Mouse (Mus musculus) brain, adult 2 months (tissue): ENCODE results near the gene Prmt8.

ENCODE experiments used
- DNase-seq: peaks from one replicate; pipeline ENCODE4 v3.0.0; 2011; ENCODE audit warnings: low read depth, low spot score

The Prmt8 gene

DNA sequence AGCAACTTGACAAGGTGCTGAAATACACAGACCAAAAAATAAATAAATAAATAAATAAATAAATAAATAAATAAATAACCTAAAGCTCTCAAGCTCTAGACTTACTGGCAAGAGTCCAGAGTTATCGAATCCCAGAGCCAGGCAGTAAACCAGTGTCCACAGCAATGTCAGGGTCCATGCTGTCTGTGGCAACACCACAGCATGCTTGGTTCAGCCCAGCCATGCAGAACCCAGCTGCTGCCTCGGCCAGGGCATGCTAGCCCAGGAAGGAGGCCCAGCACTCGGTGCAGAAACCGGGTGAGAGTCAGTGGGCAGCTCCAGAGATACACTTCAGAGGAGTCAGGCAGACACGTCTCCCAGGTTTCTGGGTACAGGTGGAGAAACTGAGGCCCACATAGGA lies 29.4 kb downstream of the Prmt8 start:
- no peak for DNase-seq

DNA sequence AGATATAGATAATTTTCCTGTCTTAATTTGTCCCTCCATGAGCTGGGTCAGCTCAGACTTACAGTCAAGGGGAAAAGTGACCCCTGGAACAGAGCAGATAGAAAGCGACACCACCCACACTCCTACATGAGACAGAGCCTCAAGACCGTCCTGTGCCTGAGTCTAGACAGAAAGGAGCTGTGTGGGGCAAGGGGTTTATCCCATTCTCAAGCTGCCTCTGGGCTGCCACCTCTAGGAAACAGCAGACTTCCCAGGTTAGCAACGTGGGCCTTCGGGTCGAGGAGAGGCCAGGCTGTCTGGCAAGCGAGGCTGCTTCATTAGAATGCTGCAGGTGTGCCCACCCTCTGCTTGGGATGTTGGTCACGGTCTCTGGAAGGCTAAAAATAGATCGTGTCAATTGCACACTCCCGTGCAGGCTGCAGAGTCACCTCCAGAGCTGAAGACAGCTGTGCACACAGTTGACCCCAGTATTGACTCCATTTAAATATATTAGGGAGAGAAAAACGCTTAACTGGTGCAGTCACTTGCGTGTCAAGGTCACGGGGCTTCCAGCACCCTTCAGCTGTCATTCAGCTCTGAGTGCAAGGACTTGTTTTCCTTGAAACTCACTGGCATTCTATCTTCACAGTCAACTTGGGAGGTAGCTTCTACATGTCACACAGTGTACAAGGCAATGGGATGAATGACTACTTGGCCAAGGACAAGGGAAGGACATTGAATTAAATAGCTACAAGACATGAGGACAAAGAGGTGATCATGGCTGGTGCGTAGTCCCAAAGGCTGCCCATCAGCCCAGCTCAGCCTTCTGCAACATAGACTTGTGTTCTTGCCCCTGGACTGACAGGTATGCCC lies 33.9 kb downstream of the Prmt8 start:
- no peak for DNase-seq

DNA sequence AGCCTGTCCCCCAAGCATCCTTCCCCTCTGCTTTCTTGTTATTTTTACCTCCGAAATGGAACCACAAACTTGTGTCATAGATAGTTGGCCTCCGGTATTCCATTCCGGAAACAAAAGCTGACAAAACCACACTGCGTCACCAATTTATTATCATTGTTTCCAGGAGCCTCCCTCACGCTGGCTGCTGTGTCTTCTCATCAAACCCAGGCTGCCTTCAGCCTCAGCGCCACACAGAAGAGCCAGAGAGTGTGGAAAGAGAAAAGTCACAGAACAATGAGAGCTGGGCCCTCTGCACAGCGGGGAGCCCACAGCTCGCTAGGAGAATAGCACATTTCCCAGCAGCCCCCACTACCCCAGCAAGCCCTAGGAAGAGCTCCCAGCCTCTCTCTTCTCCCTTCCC lies 46.1 kb downstream of the Prmt8 start:
- DNase-seq, result peak; percentile 40

DNA sequence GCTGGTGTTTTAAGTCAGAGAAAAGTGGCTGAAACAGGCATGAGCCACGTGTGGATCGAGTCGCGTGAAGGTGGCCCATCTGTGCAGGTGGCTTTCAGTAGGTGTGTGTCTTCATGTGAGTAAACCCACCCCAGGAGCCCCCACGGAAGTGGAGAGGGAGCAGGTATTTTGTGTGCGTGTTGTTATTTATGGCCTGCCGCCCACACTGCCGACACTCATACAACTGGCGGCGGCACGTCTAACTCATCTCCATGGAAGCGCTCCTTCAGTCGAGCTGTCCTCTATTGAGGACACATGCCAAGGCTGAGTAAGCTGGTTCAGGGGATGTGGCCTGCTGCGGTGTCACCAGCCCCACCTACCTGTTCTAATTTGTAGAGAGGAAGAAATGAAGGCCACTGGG lies 49.4 kb downstream of the Prmt8 start:
- peak; percentile 61 for DNase-seq

DNA sequence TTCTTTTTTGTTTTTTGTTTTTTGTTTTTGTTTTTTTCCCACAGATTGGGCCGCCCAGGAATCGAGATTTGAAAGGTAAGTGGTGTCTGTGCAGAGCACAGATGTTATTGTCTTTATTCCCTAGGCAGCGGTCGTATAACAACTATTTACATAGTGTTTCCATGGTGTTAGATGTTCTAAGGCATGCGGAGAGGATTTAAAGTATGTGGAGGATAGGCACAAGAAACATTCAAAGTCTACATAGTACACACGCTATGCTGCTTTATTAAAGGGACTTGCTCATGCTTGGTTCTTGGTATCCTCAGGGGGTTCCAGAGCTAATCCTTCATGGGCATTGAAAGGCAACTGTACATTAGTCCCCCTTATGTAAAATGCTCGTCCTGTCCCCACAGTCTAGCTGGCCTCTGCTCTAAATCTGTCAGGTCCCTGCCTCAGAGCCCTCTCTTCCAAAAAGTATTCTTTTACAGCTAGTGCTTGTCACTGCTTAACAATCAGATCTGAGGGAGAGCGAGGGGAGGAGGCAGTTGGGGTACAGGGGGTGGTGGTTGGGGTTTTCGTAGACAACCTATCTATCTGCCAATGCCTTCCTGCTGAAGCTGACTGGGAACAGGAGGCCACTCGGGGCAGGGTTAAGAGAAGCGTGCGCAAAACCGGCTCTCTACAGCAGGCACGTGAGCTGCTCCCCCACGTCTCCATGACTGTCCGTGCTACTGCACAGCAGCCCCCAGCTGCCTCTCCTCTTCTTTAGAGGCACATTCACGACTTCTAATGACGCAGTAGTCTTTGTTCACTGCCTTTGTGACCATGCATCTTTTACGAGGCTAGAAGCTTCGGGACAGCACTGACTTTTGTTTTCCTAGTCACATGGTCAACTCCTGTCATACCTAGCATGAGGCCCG lies 51.8 kb downstream of the Prmt8 start:
- no peak for DNase-seq

DNA sequence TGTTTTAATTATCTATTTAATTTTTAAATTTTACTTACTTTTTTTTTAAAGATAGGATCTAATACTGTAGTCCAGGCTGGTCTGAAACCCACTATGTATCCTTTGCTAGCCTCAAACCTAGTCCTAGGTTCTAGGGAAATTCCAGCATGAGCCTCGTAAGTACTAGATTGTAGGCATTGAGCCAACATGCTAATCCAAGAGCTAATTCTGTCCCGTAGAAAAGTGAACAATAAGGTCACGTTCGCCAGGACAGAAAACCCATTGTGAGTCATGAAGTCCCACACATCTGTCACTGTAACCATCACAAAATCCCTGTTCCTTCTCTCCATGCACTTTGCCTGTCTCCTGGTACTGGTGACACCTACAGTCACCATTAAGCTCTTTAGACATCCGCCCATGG lies 53.8 kb downstream of the Prmt8 start:
- no peak for DNase-seq

DNA sequence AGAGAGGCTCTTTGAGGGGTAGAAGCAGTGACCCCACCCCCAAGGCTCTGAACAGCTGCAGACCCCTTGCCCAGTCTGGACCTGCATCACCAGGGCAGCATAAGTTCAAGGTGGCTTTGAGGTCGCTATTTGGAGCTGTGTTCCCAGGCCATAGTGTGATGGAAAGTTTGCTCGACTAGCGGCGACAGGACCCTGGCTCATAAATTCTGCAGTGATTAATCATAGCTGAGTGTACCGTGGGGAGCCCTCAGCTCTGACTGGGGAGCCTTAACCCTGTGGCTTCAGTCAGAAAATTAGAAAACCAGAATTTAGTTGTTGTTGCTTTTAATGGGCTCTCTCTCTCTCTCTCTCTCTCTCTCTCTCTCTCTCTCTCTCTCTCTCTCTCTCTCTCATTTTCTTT lies 54.4 kb downstream of the Prmt8 start:
- no peak for DNase-seq

DNA sequence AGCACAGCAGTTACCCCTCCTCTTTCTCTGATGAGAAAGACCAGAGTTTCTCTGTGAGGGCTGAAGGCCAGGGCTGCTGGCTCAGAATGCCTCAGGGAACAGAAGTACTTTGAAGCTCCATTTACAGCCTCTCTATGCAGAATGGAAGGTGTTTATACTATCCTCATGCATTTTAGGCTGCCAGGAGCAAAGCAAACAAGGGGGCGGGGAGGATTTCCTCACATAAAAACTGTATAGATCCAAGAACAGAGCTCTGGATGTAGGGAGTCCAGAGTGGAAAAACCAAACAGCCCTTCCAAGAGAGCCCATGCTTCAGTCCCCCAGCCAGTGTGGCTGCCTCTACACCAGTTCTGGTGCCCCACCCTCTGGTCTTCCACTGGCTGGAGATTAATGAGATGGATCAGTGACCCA lies 61.0 kb downstream of the Prmt8 start:
- peak; percentile 24 for DNase-seq

DNA sequence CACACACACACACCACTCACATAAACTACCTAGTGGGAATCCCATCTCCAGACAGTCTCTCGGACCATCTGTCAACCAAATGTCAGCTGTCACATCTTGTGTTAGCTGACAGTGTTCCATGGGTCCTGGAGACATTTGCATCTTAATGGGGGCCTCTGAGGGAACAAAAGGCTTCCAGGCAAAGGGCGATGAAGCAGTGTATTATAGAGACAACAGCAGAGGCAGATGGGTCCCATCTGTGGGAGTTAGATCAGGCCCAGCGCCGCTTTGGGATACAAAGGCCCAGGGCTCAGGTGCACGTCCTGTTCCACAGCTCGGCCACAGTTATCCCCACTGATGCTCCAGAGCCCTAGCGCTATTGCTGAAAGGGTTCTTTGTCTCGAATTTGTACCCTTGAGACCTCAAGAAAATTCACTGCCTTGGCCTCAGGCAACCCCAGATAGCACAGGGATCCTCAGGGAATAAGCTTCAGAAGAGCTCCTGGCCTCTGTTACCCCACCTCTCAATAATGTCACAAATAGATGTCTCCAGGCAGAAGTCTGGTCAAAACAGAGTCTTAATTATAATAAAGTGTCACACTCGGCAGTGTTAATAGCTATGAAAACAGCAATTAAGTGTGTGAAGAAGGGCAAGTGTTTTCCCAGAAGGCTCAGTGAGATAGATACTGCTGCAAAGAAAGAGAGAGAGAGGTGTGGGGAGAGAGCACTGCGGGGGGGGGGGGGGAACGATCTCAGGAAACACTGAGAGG lies 68.1 kb downstream of the Prmt8 start:
- peak; percentile 40 for DNase-seq

DNA sequence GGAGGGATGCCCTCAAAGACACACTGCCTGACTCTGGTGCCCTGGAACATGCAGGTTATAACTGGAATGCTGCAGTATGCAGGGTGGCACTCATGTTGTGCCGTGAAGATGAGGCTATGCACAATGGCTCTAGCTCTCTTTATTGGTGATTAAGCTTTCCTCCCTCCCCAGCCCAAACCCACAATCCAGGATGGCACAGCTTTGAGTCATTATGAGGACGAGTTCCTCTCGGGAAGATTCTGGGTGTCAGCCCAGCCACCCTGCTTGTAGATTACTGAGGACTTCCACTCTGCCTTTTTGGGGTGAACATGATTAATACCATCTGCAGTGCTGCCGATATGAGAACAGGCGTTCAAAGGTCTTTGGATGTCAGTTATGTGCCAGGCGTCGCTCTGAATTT lies 75.6 kb downstream of the Prmt8 start:
- peak; percentile 61 for DNase-seq

DNA sequence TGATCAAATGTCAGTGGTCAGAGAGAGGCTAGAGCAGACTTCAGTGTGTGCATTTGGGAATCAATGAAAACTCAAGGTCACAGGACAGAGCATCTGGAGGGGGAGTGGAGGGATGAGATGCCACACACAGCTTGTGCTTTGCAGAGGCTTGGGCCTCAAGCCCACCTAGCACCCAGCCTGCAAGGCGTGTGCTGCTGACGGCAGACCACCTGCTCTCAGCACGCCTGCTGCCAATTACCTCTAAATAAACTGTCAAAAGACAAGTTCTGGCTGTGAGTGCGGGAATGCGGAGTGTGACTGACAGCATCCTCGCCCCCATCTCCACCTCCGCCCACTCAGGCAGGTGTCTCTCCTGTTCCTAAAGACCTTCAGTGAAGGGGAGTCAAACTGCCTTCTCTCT lies 77.0 kb downstream of the Prmt8 start:
- peak; percentile 71 for DNase-seq

DNA sequence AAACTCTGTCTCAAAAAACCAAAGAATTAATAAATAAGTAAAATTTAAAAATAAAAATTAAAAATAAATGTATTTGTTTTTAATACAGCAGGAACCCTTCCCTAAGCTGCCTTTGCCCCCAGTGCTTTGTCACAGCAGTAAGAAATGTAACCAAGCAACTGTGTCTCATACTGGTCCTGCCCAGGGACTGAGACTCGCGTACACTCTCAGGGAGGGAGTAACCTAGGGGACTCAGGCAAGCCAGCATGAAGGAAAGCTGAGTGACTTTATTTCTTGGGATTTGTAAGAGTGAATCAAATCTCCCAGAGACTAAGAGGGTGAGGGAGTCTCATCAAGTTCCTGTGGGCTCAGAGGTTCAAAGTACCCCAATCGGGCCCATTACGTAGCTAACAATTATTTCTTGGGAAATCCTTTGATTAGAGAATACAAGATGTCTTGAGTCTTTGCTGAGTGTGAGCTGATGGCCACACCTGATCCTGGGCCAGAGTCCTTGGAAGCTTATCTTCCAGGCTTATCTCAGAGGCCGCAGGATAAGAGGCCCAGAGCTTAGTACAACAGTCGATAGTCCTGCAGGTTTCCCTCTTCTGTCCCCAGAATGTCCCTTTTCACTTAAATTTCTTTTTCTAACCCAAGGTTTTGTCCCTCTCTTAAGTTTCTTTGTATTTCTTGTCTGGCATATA lies 82.0 kb downstream of the Prmt8 start:
- DNase-seq, result no peak

DNA sequence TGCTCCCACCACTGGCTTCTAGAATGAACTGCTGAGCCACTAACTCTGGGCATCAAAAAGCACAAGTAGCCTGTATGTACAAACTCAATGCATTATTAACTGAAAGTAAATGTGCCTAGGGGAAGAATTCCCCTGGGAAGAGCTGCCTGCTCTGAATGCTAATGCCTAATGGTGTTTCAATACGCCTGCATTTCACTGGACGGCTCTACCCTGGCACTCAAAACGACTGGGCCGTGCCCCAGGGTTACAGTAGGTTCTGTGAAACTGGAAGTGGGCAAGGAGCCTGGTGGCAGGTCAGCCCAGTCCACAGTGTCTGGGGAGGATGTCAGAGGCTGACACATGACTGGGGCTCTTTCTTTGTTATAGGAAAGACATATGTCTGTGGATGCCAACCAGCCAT lies 84.3 kb downstream of the Prmt8 start:
- no peak for DNase-seq

DNA sequence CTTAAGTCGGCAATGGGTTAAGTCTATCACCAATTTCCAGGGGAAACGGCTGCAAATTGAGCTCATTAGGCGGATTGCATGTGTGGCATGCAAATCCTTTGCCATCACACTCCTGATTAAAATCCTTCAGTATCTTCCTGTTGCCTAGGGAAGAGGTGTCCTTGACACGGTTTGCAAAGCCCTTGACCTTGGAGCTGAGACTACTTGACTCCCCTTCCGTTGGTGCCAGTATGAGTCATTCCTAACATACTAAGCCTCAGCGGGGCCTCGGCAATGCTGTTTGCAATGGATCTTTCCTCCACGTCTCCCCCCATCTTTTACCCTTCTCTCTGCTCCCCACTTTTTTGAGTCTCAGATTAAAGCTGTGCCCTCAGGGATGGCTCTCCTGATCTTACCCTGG lies 85.7 kb downstream of the Prmt8 start:
- DNase-seq, result no peak

DNA sequence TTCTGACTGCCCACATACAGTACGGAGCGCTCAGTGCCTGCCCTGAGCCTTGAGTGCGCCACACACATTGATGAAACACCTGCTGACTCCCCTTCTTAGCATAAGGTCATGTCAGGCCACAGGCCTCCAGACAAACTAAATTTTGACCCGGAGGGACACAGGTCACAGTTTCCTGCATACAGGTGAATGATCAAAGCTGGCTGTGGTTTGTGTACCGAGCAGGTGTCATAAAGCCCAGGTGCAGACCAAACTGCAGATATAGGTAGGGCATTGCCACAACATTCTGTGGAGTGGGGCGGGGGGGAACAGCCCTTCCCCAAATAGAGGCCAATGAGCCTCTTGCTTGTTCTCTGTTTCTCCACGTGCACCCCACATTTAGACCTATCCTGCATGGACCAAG lies 88.5 kb downstream of the Prmt8 start:
- DNase-seq, result no peak

DNA sequence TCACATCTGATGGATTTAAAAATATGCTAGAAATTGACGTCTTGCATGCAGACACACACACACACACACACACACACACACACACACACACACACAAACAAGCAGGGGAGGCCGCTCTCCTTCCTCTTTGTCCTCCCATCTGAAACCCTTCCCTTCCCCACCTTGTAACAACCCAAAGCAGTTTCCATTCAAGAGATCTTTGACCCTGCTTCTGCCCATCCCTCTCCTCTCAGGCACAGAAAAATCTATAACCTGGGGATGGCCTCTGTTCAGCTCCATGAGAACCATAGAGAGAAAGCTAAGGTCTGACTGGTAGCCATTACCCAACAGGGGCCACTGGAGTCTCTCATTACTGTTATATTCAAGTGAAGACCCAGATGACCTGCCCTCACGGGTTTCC lies 90.3 kb downstream of the Prmt8 start:
- no peak for DNase-seq

DNA sequence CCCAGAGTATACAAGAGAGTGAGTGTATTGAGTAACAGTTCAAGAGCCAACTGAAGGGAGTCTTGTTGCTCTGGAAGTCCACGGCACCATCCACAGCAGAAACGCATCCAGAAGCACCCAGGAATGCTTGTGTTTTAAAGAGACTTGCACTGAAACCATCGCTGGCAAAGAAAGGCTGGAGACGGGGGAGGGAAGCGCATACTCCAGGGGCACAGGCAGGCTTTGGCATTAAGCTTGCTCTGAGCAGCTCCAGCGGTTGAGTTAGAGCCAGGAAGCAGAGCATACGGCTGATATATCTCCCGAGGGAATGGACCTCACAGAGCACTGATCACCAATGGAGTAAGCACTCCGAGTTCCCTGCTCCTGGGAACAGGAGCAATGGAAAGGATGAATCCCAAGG lies 91.0 kb downstream of the Prmt8 start:
- DNase-seq, result peak; percentile 56

DNA sequence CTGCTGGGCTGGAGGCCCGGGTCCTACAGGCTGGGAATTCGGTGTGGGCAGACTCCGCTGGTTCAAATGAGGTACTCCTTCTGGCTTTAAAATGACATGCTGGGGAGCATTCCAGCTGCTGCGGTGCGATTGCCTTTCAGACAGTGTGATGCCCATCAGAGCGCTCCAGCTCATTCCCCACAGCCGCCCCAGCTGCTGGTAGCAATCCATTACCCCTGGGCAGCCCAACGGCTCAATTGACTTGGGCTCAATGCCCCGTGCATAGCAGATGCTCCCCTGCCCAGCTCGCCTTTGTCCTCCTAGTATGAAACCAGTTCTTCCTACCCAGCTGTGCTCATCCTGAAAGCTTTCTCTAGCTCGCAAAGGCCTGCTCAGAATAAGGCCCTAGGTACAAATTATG lies 92.4 kb downstream of the Prmt8 start:
- no peak for DNase-seq

DNA sequence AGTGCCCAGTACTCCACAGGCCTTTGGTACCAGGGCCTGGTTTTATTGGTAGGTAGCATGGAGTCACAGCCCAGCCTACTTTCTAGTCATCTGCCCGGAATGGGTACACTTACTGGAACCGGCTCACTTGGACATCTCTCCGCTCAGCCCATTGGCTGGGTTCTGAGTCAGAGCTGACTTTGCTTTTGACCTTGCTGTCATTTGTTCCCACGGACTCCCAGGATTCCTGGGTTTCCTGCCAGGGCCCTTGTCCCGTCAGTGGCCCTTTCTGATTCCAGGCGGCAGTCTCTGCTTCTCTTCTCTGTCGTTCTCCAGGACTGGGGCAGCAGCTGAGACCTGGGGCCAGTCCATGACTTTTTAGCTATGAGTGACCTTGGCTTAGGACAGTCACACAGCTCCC lies 97.2 kb downstream of the Prmt8 start:
- no peak for DNase-seq

DNA sequence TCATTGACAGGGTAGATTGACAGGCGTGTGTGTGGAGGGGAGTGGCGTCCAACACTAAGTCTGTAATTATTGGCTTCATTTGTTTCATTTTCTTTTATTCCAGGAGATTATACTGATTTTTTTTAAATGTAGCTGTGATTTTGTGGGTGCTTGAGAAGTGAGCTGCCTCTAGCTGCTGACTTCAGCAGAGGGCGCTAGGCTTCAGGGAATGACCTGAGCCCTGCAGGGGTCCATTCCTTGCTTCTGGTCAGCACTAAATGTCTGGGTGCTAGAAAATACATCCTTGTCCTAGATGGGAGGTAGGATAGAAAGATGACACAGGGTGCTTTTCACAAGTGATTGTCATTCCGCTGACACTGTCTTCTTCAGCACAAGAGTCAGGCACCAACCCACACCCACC lies 99.2 kb downstream of the Prmt8 start:
- DNase-seq, result no peak

DNA sequence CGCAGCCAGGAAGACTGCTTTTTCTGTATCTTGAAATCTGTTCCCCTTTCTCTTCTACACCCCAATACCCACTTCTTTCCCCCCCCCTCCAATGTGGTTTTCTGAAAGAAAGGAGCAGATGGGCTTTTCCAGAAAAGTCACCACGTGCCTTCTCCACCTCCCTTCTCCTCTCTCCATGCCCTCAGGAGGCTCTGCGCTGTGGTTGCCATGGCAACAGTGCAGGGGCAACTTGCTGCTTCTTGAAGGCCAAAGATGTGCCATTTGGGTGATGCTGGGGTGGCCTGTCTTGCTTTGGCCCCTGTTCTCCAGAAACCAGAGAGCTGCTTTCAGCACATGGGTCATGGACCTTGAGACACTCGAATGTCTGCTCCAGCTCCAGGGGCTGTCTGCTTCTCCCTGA lies 100.0 kb downstream of the Prmt8 start:
- DNase-seq, result peak; percentile 86

DNA sequence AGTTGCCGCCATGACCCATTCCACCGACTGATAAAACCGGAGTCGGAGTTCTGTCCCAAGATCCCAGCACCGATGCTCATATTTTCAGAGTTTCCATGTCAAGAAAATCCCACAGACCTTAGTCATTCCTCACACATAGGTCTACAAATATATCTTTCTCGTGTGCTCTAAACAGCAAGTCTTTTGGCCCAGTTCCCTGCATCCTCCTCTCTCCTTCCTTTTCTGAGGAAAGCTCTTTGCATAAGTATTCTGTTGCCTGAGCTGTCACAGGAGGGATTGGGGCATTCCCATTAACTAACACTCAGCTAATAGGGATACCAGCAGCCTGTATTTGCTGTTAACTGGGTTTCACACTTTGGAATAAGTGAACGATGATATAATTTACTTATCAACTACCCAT lies 106.0 kb downstream of the Prmt8 start:
- DNase-seq, result peak; percentile 91
